Mouse (Mus musculus) bone marrow, adult 2 months (tissue): ENCODE measurements at regions not wholly inside any gene's neighbourhood (a gene's known extent, or its start where the extent isn't known, plus 50 kb on each side); places are given as distances from the start of the nearest gene placed in this dataset.

Experiments
- CTCF ChIP-seq: fragments of 200-500 bp; IDR thresholded peaks from 2 replicates; pipeline ENCODE4 v1.5.1; 2011; ENCODE audit warnings: low read length, control low read depth; ENCODE audit not compliant: control insufficient read depth, insufficient read depth
- POLR2A ChIP-seq: fragments of 200-500 bp; IDR thresholded peaks from 2 replicates; pipeline ENCODE4 v1.6.1; 2011; ENCODE audit warnings: low read depth, mild to moderate bottlenecking, control low read depth, low read length, borderline replicate concordance; ENCODE audit not compliant: control insufficient read depth

GRCm38 (mm10) chr14:114804643-114805042 lies 287.4 kb upstream of the Gpc5 start:
- no peak for TF ChIP-seq CTCF
- TF ChIP-seq POLR2A: no peak
